Mouse (Mus musculus) spleen, postnatal 36 days (tissue): ENCODE data around the gene Tspan8.
A peak's percentile ranks its signal among the peaks of the same experiment; 100 is the strongest.
"Not testable (repeated sequence)": the region's sequence is repeated elsewhere in the genome, so short reads cannot be mapped to it uniquely, and the experiment has no call there.

ENCODE experiments used
- DNase-seq, 2 experiments: peaks; one replicate each; pipeline ENCODE4 v3.0.0; 2022; ENCODE audit warnings: low spot score in 2 of 2, mixed read lengths in 1 of 2

Gene Tspan8

GRCm38 (mm10) chr10:115816511-115816910 is at the start of gene Tspan8:
Tspan8 (plus strand) TSS chr10:115816832.
- peak in 1 of 2 experiments; percentile 10 for DNase-seq

GRCm38 (mm10) chr10:115770032-115770431 is 46.6 kb upstream of the Tspan8 start:
- no peak for DNase-seq

- DNase-seq = no peak
Observed at GRCm38 (mm10) chr10:115774451-115774850, 42.2 kb upstream of the Tspan8 start.

- DNase-seq = no peak
Observed at GRCm38 (mm10) chr10:115775945-115776905, 40.4 kb upstream of the Tspan8 start.

- DNase-seq = no peak
Observed at GRCm38 (mm10) chr10:115777366-115777765, 39.3 kb upstream of the Tspan8 start.

GRCm38 (mm10) chr10:115778624-115779023 is 38.0 kb upstream of the Tspan8 start:
- no peak for DNase-seq

GRCm38 (mm10) chr10:115780239-115781016 is 36.2 kb upstream of the Tspan8 start:
- no peak for DNase-seq

- DNase-seq = no peak
Observed at GRCm38 (mm10) chr10:115783232-115783631, 33.4 kb upstream of the Tspan8 start.

- no peak for DNase-seq
Observed at GRCm38 (mm10) chr10:115790788-115791187, 25.8 kb upstream of the Tspan8 start.

GRCm38 (mm10) chr10:115796072-115796788 is 20.4 kb upstream of the Tspan8 start:
- no peak for DNase-seq

- DNase-seq = no peak
Observed at GRCm38 (mm10) chr10:115801464-115801863, 15.2 kb upstream of the Tspan8 start.

GRCm38 (mm10) chr10:115803013-115803412 is 13.6 kb upstream of the Tspan8 start:
- not testable (repeated sequence) for DNase-seq

- DNase-seq = no peak
Observed at GRCm38 (mm10) chr10:115803765-115804164, 12.9 kb upstream of the Tspan8 start.

- no peak for DNase-seq
Observed at GRCm38 (mm10) chr10:115805987-115806386, 10.6 kb upstream of the Tspan8 start.

- no peak for DNase-seq
Observed at GRCm38 (mm10) chr10:115809169-115809568, 7.5 kb upstream of the Tspan8 start.

GRCm38 (mm10) chr10:115811519-115811918 is 5.1 kb upstream of the Tspan8 start:
- no peak for DNase-seq

- DNase-seq = no peak
Observed at GRCm38 (mm10) chr10:115814878-115815277, 1.8 kb upstream of the Tspan8 start.

- peak; percentile 54 to 70 for DNase-seq
Observed at GRCm38 (mm10) chr10:115817056-115817724, 558 bp downstream of the Tspan8 start.

- no peak for DNase-seq
Observed at GRCm38 (mm10) chr10:115825289-115825688, 8.7 kb downstream of the Tspan8 start.

- no peak for DNase-seq
Observed at GRCm38 (mm10) chr10:115828872-115829271, 12.2 kb downstream of the Tspan8 start.

- no peak for DNase-seq
Observed at GRCm38 (mm10) chr10:115829696-115830095, 13.1 kb downstream of the Tspan8 start.
